Comparison of ENCODE assay signal across 9 mouse cellular contexts in the genomic region with DNA sequence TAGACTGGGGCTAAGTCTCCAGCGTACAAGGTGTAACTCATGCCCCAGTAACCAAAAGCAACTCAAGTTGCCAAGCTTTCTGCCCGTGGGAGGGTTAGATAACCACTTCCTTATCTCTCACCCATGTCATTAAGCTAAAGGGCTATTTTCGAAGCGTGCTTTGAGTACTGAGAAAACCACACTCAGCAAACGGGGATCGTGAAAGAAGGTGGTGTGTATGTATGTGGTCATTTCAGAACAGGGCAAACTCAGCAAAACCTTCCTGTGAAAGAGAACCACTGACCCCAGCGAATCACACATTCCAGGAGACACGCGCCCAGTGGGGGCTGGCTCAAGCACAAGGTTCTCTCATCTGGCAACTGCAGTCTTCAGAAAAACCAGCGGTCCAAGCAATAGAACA. TPM values are rescaled to one million over a fixed set of nuclear protein-coding genes. Genes with fewer than 3 reads are reported as not detected.
DNase-seq lines count a peak whose midpoint lies in the region; ATAC-seq and TF ChIP-seq lines count a peak whose summit lies in the region.
"Had no signal": no experiment of that assay in that cellular context is flagged by ENCODE, and none has a peak within 500 bp of the region (broad histone marks: within the 10 kb centered on the region; RNA-seq: fewer than 3 reads in every experiment).

No protein-coding gene starts in this region.

- 3% methylated on average over 10 of the region's 10 CpGs for WGBS in bone marrow, adult 2 months
- 23% methylated on average over 10 of the region's 10 CpGs for WGBS in kidney, adult 2 months
- 91% methylated on average over 10 of the region's 10 CpGs for WGBS in forebrain, embryonic 13.5 days
- WGBS in forebrain, embryonic 14.5 days: 94% methylated on average over 10 of the region's 10 CpGs

- H3K9me3 ChIP-seq in forebrain, embryonic 13.5 days (replicated peaks): no peaks in the 10 kb centered on the region
- no peaks in the 10 kb centered on the region for H3K9me3 ChIP-seq in forebrain, embryonic 14.5 days (replicated peaks; ENCODE audit: control insufficient read depth, low read length)
- H3K9me3 ChIP-seq: limb, embryonic 15.5 days had no signal

- H3K36me3 ChIP-seq in kidney, adult 2 months (ENCODE audit: control insufficient read depth, insufficient read depth, low read length): no peaks in the 10 kb centered on the region
- H3K36me3 ChIP-seq in myocyte (ENCODE audit: control insufficient read depth, insufficient read depth): no peaks in the 10 kb centered on the region
- H3K36me3 ChIP-seq in forebrain, embryonic 13.5 days (ENCODE audit: poor library complexity, severe bottlenecking): peaks cover 22% of the 10 kb centered on the region
- no peaks in the 10 kb centered on the region for H3K36me3 ChIP-seq in forebrain, embryonic 14.5 days (ENCODE audit: control insufficient read depth, insufficient read depth, low read length)

- H3K4me1 ChIP-seq in bone marrow, adult 2 months (ENCODE audit: control insufficient read depth, insufficient read depth, low read length): peaks cover 16% of the 10 kb centered on the region
- peaks cover 17% of the 10 kb centered on the region for H3K4me1 ChIP-seq in kidney, adult 2 months (ENCODE audit: control insufficient read depth, insufficient read depth, low read length)
- H3K4me1 ChIP-seq in forebrain, embryonic 13.5 days: peaks cover 17% of the 10 kb centered on the region
- peaks cover 8% of the 10 kb centered on the region for H3K4me1 ChIP-seq in forebrain, embryonic 14.5 days (ENCODE audit: control insufficient read depth, insufficient read depth, low read length)

- H3K79me2 ChIP-seq in myocyte (ENCODE audit: control insufficient read depth, insufficient read depth): no peaks in the 10 kb centered on the region

- H3ac ChIP-seq in myocyte (ENCODE audit: control insufficient read depth, insufficient read length): no peak overlapping the region

- intact Hi-C loops in left cerebral cortex, postnatal 36 days (cut with DNase I): no loop called here

- TF ChIP-seq POLR2A in bone marrow, adult 2 months (IDR thresholded peaks at IDR 0.05; ENCODE audit: borderline replicate concordance, control insufficient read depth, low read depth, low read length): no peak
- TF ChIP-seq POLR2A in kidney, adult 2 months (IDR thresholded peaks at IDR 0.05; ENCODE audit: low read depth, low read length): no peak
- TF ChIP-seq POLR2A in myocyte (IDR thresholded peaks at IDR 0.05; ENCODE audit: insufficient read length, low read depth): no peak

- peak overlapping the region; percentile 1 for H3K4me3 ChIP-seq in bone marrow, adult 2 months (replicated peaks; ENCODE audit: control insufficient read depth, low read depth, low read length)
- no peak overlapping the region for H3K4me3 ChIP-seq in kidney, adult 2 months (ENCODE audit: insufficient read depth, low read depth, low read length)
- H3K4me3 ChIP-seq in myocyte: no peak overlapping the region
- H3K4me3 ChIP-seq in forebrain, embryonic 13.5 days: no peak overlapping the region
- H3K4me3 ChIP-seq in forebrain, embryonic 14.5 days (ENCODE audit: low read depth, low read length): no peak overlapping the region
- H3K4me3 ChIP-seq: limb, embryonic 15.5 days had no signal

- peak overlapping the region; percentile 27 for H3K4me2 ChIP-seq in myocyte (ENCODE audit: low read depth)
- no peak overlapping the region for H3K4me2 ChIP-seq in forebrain, embryonic 13.5 days
- no peak overlapping the region for H3K4me2 ChIP-seq in forebrain, embryonic 14.5 days (ENCODE audit: low read length)
- H3K4me2 ChIP-seq: limb, embryonic 15.5 days had no signal

- peak; percentile 81 for DNase-seq in CD4-positive, CD25-positive, alpha-beta regulatory T cell, adult 2 months (ENCODE audit: low read depth, low spot score)
- DNase-seq in kidney, adult 2 months: peak; percentile 91
- DNase-seq in forebrain, embryonic 14.5 days (ENCODE audit: low spot score): no peak
- no peak for DNase-seq in left cerebral cortex, postnatal 36 days (ENCODE audit: low spot score in 2 of 2)
- DNase-seq in layer of hippocampus, postnatal 25 days (ENCODE audit: extremely low spot score in 1 of 2, low spot score in 1 of 2): no peak

- TF ChIP-seq CTCF in bone marrow, adult 2 months (IDR thresholded peaks at IDR 0.05; ENCODE audit: control insufficient read depth, insufficient read depth, low read length): no peak
- no peak for TF ChIP-seq CTCF in kidney, adult 2 months (conservative IDR thresholded peaks at IDR 0.05; ENCODE audit: insufficient read depth, insufficient read length, low read depth, low read length)

- peak overlapping the region; percentile 83 for H3K27ac ChIP-seq in bone marrow, adult 2 months (ENCODE audit: control insufficient read depth, insufficient read depth, low read depth, low read length, poor library complexity)
- H3K27ac ChIP-seq in kidney, adult 2 months (ENCODE audit: insufficient read depth, low read depth, low read length): peak overlapping the region; percentile 52
- H3K27ac ChIP-seq in forebrain, embryonic 13.5 days: no peak overlapping the region
- no peak overlapping the region for H3K27ac ChIP-seq in forebrain, embryonic 14.5 days (ENCODE audit: low read depth, low read length)
- H3K27ac ChIP-seq: limb, embryonic 15.5 days had no signal

- H3K9ac ChIP-seq in forebrain, embryonic 13.5 days: no peak overlapping the region
- no peak overlapping the region for H3K9ac ChIP-seq in forebrain, embryonic 14.5 days (ENCODE audit: low read length)
- H3K9ac ChIP-seq: limb, embryonic 15.5 days had no signal

- H3K27me3 ChIP-seq in kidney, adult 2 months (replicated peaks; ENCODE audit: control insufficient read depth, insufficient read depth, low read length): no peaks in the 10 kb centered on the region
- no peaks in the 10 kb centered on the region for H3K27me3 ChIP-seq in myocyte (ENCODE audit: control insufficient read depth, insufficient read depth, insufficient read length)
- H3K27me3 ChIP-seq in forebrain, embryonic 13.5 days: no peaks in the 10 kb centered on the region
- no peaks in the 10 kb centered on the region for H3K27me3 ChIP-seq in forebrain, embryonic 14.5 days (replicated peaks; ENCODE audit: control insufficient read depth, insufficient read depth, low read length)
- H3K27me3 ChIP-seq: limb, embryonic 15.5 days had no signal

- no peak for ATAC-seq in forebrain, embryonic 13.5 days
- ATAC-seq in forebrain, embryonic 14.5 days: no peak

TF ChIP-seq in myocyte, 11 proteins besides CTCF, POLR2A, EP300 and RAD21:
- no peak for TF ChIP-seq CEBPB (IDR thresholded peaks at IDR 0.05; ENCODE audit: insufficient read depth, poor library complexity, severe bottlenecking)
- no peak for TF ChIP-seq MYOG (IDR thresholded peaks at IDR 0.05; ENCODE audit: control insufficient read depth in 1 of 3, insufficient read depth in 1 of 3, insufficient read length in 2 of 3, low read depth in 2 of 3)
- TF ChIP-seq REST (IDR thresholded peaks at IDR 0.05; ENCODE audit: insufficient read depth, insufficient read length): no peak
- TF ChIP-seq USF1 (IDR thresholded peaks at IDR 0.05; ENCODE audit: low read depth): no peak
- no peak for TF ChIP-seq TCF12 (IDR thresholded peaks at IDR 0.05; ENCODE audit: insufficient read depth, poor library complexity, severe bottlenecking)
- TF ChIP-seq E2F4 (IDR thresholded peaks at IDR 0.05; ENCODE audit: insufficient read depth): no peak
- TF ChIP-seq TCF3 (IDR thresholded peaks at IDR 0.05; ENCODE audit: insufficient read length, low read depth): no peak
- no peak for TF ChIP-seq MAX (IDR thresholded peaks at IDR 0.05; ENCODE audit: low read depth)
- TF ChIP-seq MYOD1 (IDR thresholded peaks at IDR 0.05; ENCODE audit: control insufficient read depth in 1 of 3, insufficient read length in 2 of 3, low read depth in 2 of 3): no peak
- TF ChIP-seq SRF (IDR thresholded peaks at IDR 0.05; ENCODE audit: control insufficient read depth, insufficient read length, low read depth): no peak
- no peak for TF ChIP-seq POLR2AphosphoS2 (IDR thresholded peaks at IDR 0.05; ENCODE audit: insufficient read length, low read depth)
TF ChIP-seq in myocyte: peak in this region for 0.

RNA-seq across cellular contexts. Expression of gene Pitpnc1, which starts 19.4 kb away (rescaled TPM):
- 11.1 and 14.0 TPM in 2 replicates for polyA plus RNA-seq in bone marrow, adult 2 months (2011; ENCODE audit: insufficient read depth, insufficient read length, low replicate concordance, missing spikeins)
- polyA plus RNA-seq in kidney, adult 2 months (2012; rRNA removed): 15.0 and 18.5 TPM in 2 replicates
- polyA plus RNA-seq in myocyte (2012; fragmentation: generic; extraction: Trizol): 0.74 TPM
- polyA plus RNA-seq in forebrain, embryonic 13.5 days (2015; fragmentation: Nextera tagmentation; extraction: Ambion mirVana): 35.6 and 36.1 TPM in 2 replicates
- 31.4 and 38.9 TPM in 2 replicates for polyA plus RNA-seq in forebrain, embryonic 14.5 days (2014; fragmentation: Nextera tagmentation; extraction: Ambion mirVana)
- total RNA-seq in left cerebral cortex, postnatal 36 days (2021): 10 to 100 TPM; 51.2 to 54.5 TPM
- total RNA-seq in layer of hippocampus, postnatal 25 days (2021): 10 to 100 TPM; 53.6 to 58.3 TPM

RNA-seq across cellular contexts. Expression of gene Psmd12, which starts 28.2 kb away (rescaled TPM):
- polyA plus RNA-seq in bone marrow, adult 2 months (2011; ENCODE audit: insufficient read depth, insufficient read length, low replicate concordance, missing spikeins): 34.4 and 61.0 TPM in 2 replicates
- 15.1 and 19.9 TPM in 2 replicates for polyA plus RNA-seq in kidney, adult 2 months (2012; rRNA removed)
- 66.3 TPM for polyA plus RNA-seq in myocyte (2012; fragmentation: generic; extraction: Trizol)
- polyA plus RNA-seq in forebrain, embryonic 13.5 days (2015; fragmentation: Nextera tagmentation; extraction: Ambion mirVana): 171 and 174 TPM in 2 replicates
- polyA plus RNA-seq in forebrain, embryonic 14.5 days (2014; fragmentation: Nextera tagmentation; extraction: Ambion mirVana): 171 and 177 TPM in 2 replicates
- 10 to 100 TPM; 66.2 to 67.0 TPM for total RNA-seq in left cerebral cortex, postnatal 36 days (2021)
- 10 to 100 TPM; 65.9 to 72.2 TPM for total RNA-seq in layer of hippocampus, postnatal 25 days (2021)

Comparison
In these comparisons a context has a peak if more than half of its experiments do, and no peak if none do; other contexts are left out.
1. DNase-seq: peak in CD4-positive, CD25-positive, alpha-beta regulatory T cell, adult 2 months (single experiment) and kidney, adult 2 months (single experiment); none in forebrain, embryonic 14.5 days (single experiment), left cerebral cortex, postnatal 36 days (0 of 2) and layer of hippocampus, postnatal 25 days (0 of 2).
2. H3K27ac ChIP-seq: peak in bone marrow, adult 2 months (single experiment) and kidney, adult 2 months (single experiment); none in forebrain, embryonic 13.5 days (single experiment) and forebrain, embryonic 14.5 days (single experiment).